Mouse (Mus musculus) brain, embryonic 18.5 days (tissue): ENCODE data around the gene Hmgn3.

Source experiments
- DNase-seq: peaks from one replicate; pipeline ENCODE4 v3.0.0-alpha.2; 2012; ENCODE audit warnings: low read depth, low spot score

Hmgn3 gene

DNA sequence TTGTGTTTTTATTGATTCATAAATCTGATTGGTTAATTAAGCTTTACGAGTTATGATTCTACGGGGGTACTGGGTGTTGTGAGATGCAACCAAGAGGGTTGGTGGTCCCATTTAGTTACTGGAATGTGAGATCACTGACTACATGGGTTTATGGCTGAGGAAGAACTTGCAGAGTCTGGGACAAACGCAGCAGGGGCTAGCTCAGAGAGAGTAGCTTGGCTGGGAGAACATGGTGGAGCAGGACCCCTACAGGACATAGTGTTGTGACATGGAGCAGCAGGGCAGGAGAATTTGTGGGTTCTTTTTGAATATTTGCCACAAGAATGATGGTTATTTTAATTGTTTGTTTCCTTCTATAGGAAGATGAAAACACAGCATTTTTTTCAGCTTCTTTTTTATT lies 45.7 kb downstream of the Hmgn3 start:
- DNase-seq = no peak

DNA sequence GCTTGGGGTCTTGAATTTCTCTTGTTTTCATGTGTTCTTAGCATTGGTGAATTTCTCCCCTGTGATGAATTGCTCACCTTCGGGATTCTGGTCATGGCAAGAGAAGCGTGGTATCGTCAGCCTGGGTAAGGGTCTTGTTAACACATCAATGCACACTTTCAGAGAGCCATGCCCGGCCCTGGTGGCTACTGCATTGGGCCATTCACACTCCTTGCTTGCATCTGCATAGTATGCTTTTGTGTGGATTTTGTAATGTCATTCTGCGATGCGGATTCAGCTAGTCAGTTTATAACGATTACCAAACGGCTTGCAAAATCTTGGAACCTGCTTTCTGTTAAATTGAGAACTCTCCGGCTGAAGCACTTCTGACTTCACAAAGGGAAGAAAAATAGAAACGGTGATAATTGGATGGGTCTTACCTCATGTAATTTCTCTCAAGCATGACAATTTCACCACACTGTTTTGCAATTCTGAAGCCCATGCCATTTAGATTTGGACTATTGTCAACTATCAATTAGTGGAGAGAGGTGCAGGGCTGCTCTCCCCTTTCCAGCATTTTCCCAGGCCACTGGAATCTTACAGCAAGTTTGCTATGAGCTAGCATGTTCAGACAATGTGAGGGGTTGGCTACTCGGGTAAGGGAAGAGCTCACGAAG lies 47.7 kb downstream of the Hmgn3 start:
- no peak for DNase-seq

GRCm38 (mm10) chr9:83097816-83098215 lies 48.7 kb downstream of the Hmgn3 start:
- no peak for DNase-seq

- no peak for DNase-seq
These were observed 51.7 kb downstream of the Hmgn3 start for GRCm38 (mm10) chr9:83094649-83095336.

DNA sequence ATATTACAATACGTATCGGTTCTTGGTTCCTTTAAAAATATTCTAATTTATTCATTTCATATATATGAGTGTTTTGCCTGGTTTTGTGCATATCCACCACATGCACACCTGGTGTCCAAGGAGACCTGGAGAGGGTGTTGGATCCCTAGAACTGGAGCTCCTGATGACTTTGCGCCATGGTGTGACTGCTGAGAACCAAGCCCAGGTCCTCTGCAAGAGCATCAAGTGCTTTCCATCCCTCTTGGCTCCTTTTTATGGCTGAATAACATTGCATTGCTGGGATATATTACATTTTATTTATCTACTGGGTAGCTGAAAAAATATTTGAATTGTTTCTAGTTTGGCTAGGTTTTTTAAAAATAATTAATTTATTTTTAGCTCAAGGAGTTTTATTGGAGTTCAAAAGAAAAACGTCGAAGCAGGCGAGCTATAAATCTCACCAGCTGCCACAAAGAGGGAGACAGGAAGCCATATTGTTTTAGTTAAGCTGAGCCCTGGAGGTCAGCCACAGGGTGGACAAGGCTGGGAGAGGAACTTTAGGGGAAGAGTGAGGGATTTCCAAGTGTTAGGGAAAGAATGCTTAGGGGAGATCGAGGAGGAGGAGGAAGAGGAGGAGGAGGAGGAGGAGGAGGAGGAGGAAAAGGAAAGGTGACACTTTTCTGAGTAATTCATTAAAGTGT lies 62.6 kb downstream of the Hmgn3 start:
- no peak for DNase-seq

- no peak for DNase-seq
These were observed 63.4 kb downstream of the Hmgn3 start for GRCm38 (mm10) chr9:83083091-83083490.

DNA sequence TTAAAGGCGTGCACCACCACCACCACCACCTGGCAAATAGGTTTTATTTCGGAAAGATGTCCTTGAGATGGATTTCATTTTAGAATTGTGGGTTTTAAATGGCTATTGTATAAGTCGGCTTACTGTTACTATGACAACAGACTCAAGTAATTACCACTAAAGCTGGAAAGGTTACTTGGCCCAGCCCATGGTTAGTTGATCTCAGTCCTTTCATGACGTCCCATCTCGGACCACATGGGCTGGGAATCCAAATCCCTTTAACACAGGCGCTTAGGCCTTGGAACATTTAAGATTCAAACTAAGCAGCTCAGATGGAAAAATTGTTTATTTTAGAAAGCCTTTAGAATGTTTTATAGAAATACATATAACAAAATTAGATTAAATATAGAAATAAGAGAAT lies 64.2 kb downstream of the Hmgn3 start:
- DNase-seq = no peak

- no peak for DNase-seq
These were observed 66.8 kb downstream of the Hmgn3 start for GRCm38 (mm10) chr9:83079724-83080123.

GRCm38 (mm10) chr9:83068246-83068645 lies 78.2 kb downstream of the Hmgn3 start:
- no peak for DNase-seq

- no peak for DNase-seq
These were observed 85.2 kb downstream of the Hmgn3 start for GRCm38 (mm10) chr9:83061289-83061688.
